Mouse (Mus musculus): ENCODE results near the gene Abcg4. TPM values are rescaled to one million over a fixed set of nuclear protein-coding genes. Genes with fewer than 3 reads are reported as not detected.
"Not testable (repeated sequence)": the region's sequence is repeated elsewhere in the genome, so short reads cannot be mapped to it uniquely, and the experiment has no call there.

The Abcg4 gene
- polyA plus RNA-seq, 1 experiment from 2014 or later, result 2.1 TPM

GRCm38 (mm10) chr9:44323656-44324055 is 35.2 kb upstream of the Abcg4 start:
- ATAC-seq (ENCODE audit: low read depth); H3K36me3 ChIP-seq (ENCODE audit: control insufficient read depth, insufficient read depth, low read length); H3K9ac ChIP-seq (ENCODE audit: low read length); H3K27me3 ChIP-seq (ENCODE audit: control insufficient read depth, insufficient read depth, low read depth, low read length); H3K4me2 ChIP-seq (ENCODE audit: low read depth, low read length); H3K9me3 ChIP-seq (ENCODE audit: control insufficient read depth, low read length); H3K4me3 ChIP-seq (ENCODE audit: low read length); H3K27ac ChIP-seq (ENCODE audit: low read length): not testable (repeated sequence)
- peaks cover 20% of the 10 kb centered on the region for H3K4me1 ChIP-seq (replicated peaks; ENCODE audit: control insufficient read depth, insufficient read depth, low read length)
- 71% methylated on average over 4 of the region's 4 CpGs for WGBS

GRCm38 (mm10) chr9:44320799-44321133 is 32.4 kb upstream of the Abcg4 start:
- peak; percentile 2; the same call in 1 of the 2 replicates for ATAC-seq (ENCODE audit: low read depth)
- Histone ChIP-seq H3K4me2 (ENCODE audit: low read depth, low read length) (peak overlapping the region; percentile 63), H3K9ac (ENCODE audit: low read length) (peak overlapping the region; percentile 69), H3K4me3 (ENCODE audit: low read length) (peak overlapping the region; percentile 90), H3K27me3 (ENCODE audit: control insufficient read depth, insufficient read depth, low read depth, low read length) (no peaks in the 10 kb centered on the region), H3K9me3 (ENCODE audit: control insufficient read depth, low read length) (no peaks in the 10 kb centered on the region), H3K27ac (ENCODE audit: low read length) (peak overlapping the region; percentile 73), H3K36me3 (ENCODE audit: control insufficient read depth, insufficient read depth, low read length) (0 out of 2 replicates have a peak, but pooled peaks cover 4% of the 10 kb centered on the region), H3K4me1 (replicated peaks; ENCODE audit: control insufficient read depth, insufficient read depth, low read length) (peaks cover 23% of the 10 kb centered on the region)
- WGBS, result 19% methylated on average over 6 of the region's 6 CpGs

DNA sequence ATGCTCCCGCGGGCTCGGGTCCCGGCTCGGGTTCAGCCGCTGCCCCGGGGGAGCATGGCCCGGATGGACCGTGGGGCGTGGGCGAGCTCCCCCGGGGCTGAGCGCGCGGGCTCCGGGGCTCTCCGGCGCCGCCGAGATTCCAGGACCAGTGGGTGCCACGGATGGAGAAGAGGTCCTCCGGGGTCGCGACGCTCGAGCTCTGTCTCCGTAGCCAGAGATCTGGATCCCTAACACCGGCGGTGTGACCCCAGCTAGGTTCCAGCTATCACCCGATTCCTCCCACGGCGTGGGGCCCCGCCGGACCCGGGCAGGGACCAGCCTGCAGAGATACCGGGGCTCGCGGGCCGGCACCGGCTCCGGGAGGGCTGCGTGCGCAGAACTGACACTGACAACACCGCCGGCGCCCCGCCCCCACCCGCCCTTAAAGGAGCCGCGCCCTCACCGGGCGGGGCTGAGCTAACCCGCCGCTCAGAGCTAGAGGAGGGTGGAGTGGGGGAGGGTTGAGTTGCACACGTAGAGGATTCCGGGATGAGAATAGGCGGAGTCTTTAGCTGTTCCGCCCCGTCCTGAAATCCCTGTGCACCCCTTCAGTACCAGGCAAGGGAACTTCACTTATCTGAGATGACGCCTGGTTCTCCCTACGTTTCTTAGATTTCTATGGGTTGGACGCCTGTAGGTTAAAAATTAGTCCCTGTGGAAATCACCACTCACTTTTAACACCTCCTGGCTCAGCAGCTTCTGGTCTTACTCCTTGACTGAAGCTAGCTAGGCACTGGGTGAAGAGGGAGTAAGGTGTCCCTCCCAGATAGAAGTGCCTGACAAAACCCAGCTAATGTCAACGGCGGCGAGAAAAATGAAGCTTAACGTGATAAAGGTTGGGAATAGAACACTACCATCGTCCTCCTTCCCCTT is 31.7 kb upstream of the Abcg4 start, which contains the start of gene C2cd2l:
TSS of gene C2cd2l (minus strand) at position 399 of the 912 bp plus-strand sequence.
- Histone ChIP-seq H3K27ac (ENCODE audit: low read length) (peak within 1 kb of the TSS; percentile 73), H3K4me1 (replicated peaks; ENCODE audit: control insufficient read depth, insufficient read depth, low read length) (peaks cover 20% of the 10 kb centered on the region), H3K9me3 (ENCODE audit: control insufficient read depth, low read length) (no peaks in the 10 kb centered on the region), H3K4me2 (ENCODE audit: low read depth, low read length) (peak within 1 kb of the TSS; percentile 63), H3K9ac (ENCODE audit: low read length) (peak within 1 kb of the TSS; percentile 87), H3K36me3 (ENCODE audit: control insufficient read depth, insufficient read depth, low read length) (0 out of 2 replicates have a peak, but pooled peaks cover 4% of the 10 kb centered on the region), H3K4me3 (ENCODE audit: low read length) (peak within 1 kb of the TSS; percentile 90), H3K27me3 (ENCODE audit: control insufficient read depth, insufficient read depth, low read depth, low read length) (no peaks in the 10 kb centered on the region)
- ATAC-seq (ENCODE audit: low read depth), result peak; percentile 99
- under 1% methylated on average over 62 of the region's 67 CpGs for WGBS

GRCm38 (mm10) chr9:44319105-44319886 is 30.9 kb upstream of the Abcg4 start:
- peak overlapping the region; percentile 90 for H3K4me3 ChIP-seq (ENCODE audit: low read length)
- 3% methylated on average over 37 of the region's 37 CpGs for WGBS
- H3K4me2 ChIP-seq (ENCODE audit: low read depth, low read length), result peak overlapping the region; percentile 63
- H3K36me3 ChIP-seq (ENCODE audit: control insufficient read depth, insufficient read depth, low read length), result 0 out of 2 replicates have a peak, but pooled peaks cover 4% of the 10 kb centered on the region
- peak overlapping the region; percentile 40 for H3K27ac ChIP-seq (ENCODE audit: low read length)
- peak overlapping the region; percentile 87 for H3K9ac ChIP-seq (ENCODE audit: low read length)
- no peak; the same call in 1 of the 2 replicates for ATAC-seq (ENCODE audit: low read depth)
- H3K9me3 ChIP-seq (ENCODE audit: control insufficient read depth, low read length), result no peaks in the 10 kb centered on the region
- H3K27me3 ChIP-seq (ENCODE audit: control insufficient read depth, insufficient read depth, low read depth, low read length), result no peaks in the 10 kb centered on the region
- peaks cover 20% of the 10 kb centered on the region for H3K4me1 ChIP-seq (replicated peaks; ENCODE audit: control insufficient read depth, insufficient read depth, low read length)

GRCm38 (mm10) chr9:44318826-44319095 is 30.3 kb upstream of the Abcg4 start:
- Histone ChIP-seq H3K36me3 (ENCODE audit: control insufficient read depth, insufficient read depth, low read length) (peaks cover 7% of the 10 kb centered on the region; the same call in 1 of the 2 replicates), H3K27me3 (ENCODE audit: control insufficient read depth, insufficient read depth, low read depth, low read length) (no peaks in the 10 kb centered on the region), H3K4me2 (ENCODE audit: low read depth, low read length) (peak overlapping the region; percentile 63), H3K4me1 (replicated peaks; ENCODE audit: control insufficient read depth, insufficient read depth, low read length) (peaks cover 20% of the 10 kb centered on the region), H3K27ac (ENCODE audit: low read length) (no peak overlapping the region), H3K9me3 (ENCODE audit: control insufficient read depth, low read length) (no peaks in the 10 kb centered on the region), H3K9ac (ENCODE audit: low read length) (peak overlapping the region; percentile 87; the same call in 1 of the 2 replicates), H3K4me3 (ENCODE audit: low read length) (peak overlapping the region; percentile 90)
- 31% methylated on average over 3 of the region's 3 CpGs for WGBS
- ATAC-seq (ENCODE audit: low read depth), result no peak

- no peaks in the 10 kb centered on the region for H3K9me3 ChIP-seq (ENCODE audit: control insufficient read depth, low read length)
- H3K4me3 ChIP-seq (ENCODE audit: low read length), result peak overlapping the region; percentile 90; the same call in 1 of the 2 replicates
- WGBS, result 59% methylated on average over 5 of the region's 5 CpGs
- no peaks in the 10 kb centered on the region for H3K27me3 ChIP-seq (ENCODE audit: control insufficient read depth, insufficient read depth, low read depth, low read length)
- peak overlapping the region; percentile 87; the same call in 1 of the 2 replicates for H3K9ac ChIP-seq (ENCODE audit: low read length)
- H3K4me2 ChIP-seq (ENCODE audit: low read depth, low read length), result peak overlapping the region; percentile 63
- H3K36me3 ChIP-seq (ENCODE audit: control insufficient read depth, insufficient read depth, low read length), result peaks cover 8% of the 10 kb centered on the region; the same call in 1 of the 2 replicates
- no peak for ATAC-seq (ENCODE audit: low read depth)
- peaks cover 20% of the 10 kb centered on the region for H3K4me1 ChIP-seq (replicated peaks; ENCODE audit: control insufficient read depth, insufficient read depth, low read length)
- H3K27ac ChIP-seq (ENCODE audit: low read length), result no peak overlapping the region
Observed at GRCm38 (mm10) chr9:44318076-44318825, 29.8 kb upstream of the Abcg4 start.

DNA sequence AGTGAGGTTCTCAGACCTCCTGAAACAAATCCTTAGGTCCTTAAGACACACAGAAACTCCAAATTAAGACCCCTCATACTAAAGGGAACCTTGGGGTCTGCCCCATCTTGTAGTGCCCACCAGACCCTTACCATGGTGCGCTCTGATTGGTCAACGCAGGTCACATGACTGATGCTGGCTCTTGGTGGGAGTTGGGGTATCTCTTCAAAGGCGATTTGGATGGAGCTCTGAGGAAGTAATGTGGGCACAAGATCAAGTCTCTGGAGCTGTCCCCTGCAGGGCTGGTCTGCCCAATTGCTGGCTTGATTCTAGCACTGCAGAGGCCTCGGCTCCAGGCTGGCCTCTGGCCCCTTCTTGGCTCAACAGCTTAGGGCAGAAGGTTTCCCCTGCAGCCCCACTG is 29.0 kb upstream of the Abcg4 start:
- Histone ChIP-seq H3K4me3 (ENCODE audit: low read length) (no peak overlapping the region), H3K4me1 (replicated peaks; ENCODE audit: control insufficient read depth, insufficient read depth, low read length) (peaks cover 20% of the 10 kb centered on the region), H3K4me2 (ENCODE audit: low read depth, low read length) (no peak overlapping the region; the same call in 1 of the 2 replicates), H3K27me3 (ENCODE audit: control insufficient read depth, insufficient read depth, low read depth, low read length) (no peaks in the 10 kb centered on the region), H3K9ac (ENCODE audit: low read length) (no peak overlapping the region), H3K9me3 (ENCODE audit: control insufficient read depth, low read length) (no peaks in the 10 kb centered on the region), H3K36me3 (ENCODE audit: control insufficient read depth, insufficient read depth, low read length) (peaks cover 11% of the 10 kb centered on the region; the same call in 1 of the 2 replicates), H3K27ac (ENCODE audit: low read length) (no peak overlapping the region)
- no peak for ATAC-seq (ENCODE audit: low read depth)
- WGBS, result 64% methylated on average over 4 of the region's 4 CpGs

GRCm38 (mm10) chr9:44314910-44315309 is 26.5 kb upstream of the Abcg4 start:
- Histone ChIP-seq H3K9ac (ENCODE audit: low read length) (no peak overlapping the region), H3K36me3 (ENCODE audit: control insufficient read depth, insufficient read depth, low read length) (peaks cover 11% of the 10 kb centered on the region; the same call in 1 of the 2 replicates), H3K27ac (ENCODE audit: low read length) (no peak overlapping the region), H3K4me3 (ENCODE audit: low read length) (no peak overlapping the region), H3K27me3 (ENCODE audit: control insufficient read depth, insufficient read depth, low read depth, low read length) (no peaks in the 10 kb centered on the region), H3K9me3 (ENCODE audit: control insufficient read depth, low read length) (no peaks in the 10 kb centered on the region), H3K4me2 (ENCODE audit: low read depth, low read length) (no peak overlapping the region), H3K4me1 (replicated peaks; ENCODE audit: control insufficient read depth, insufficient read depth, low read length) (peaks cover 17% of the 10 kb centered on the region)
- 95% methylated on average over 18 of the region's 18 CpGs for WGBS
- no peak for ATAC-seq (ENCODE audit: low read depth)
